Mouse (Mus musculus) retina, embryonic 14.5 days (tissue): ENCODE data around the gene Ccl9.

Source experiments
- DNase-seq: peaks from one replicate; pipeline ENCODE4 v3.0.0-alpha.2; 2015; ENCODE audit warnings: low spot score

Ccl9 gene

GRCm38 (mm10) chr11:83536831-83537230 is 41.6 kb downstream of the Ccl9 start:
- no peak for DNase-seq

- DNase-seq, result no peak
Measured at GRCm38 (mm10) chr11:83534609-83535423, 43.6 kb downstream of the Ccl9 start.

- DNase-seq, result no peak
Measured at GRCm38 (mm10) chr11:83534143-83534542, 44.3 kb downstream of the Ccl9 start.

- DNase-seq, result no peak
Measured at GRCm38 (mm10) chr11:83533192-83533591, 45.2 kb downstream of the Ccl9 start.

- DNase-seq, result no peak
Measured at GRCm38 (mm10) chr11:83530360-83530759, 48.1 kb downstream of the Ccl9 start, which contains the start of gene Ccl5. Gene Ccl5, minus strand, starts transcription at chr11:83530518.

GRCm38 (mm10) chr11:83529024-83529423 is 49.4 kb downstream of the Ccl9 start:
- DNase-seq, result no peak
